Mouse (Mus musculus) liver, embryonic 12.5 days (tissue): ENCODE measurements around the gene Scube1. TPM values are rescaled to one million over a fixed set of nuclear protein-coding genes. Genes with fewer than 3 reads are reported as not detected.

ENCODE experiments used
- ATAC-seq: fragments of 200-750 bp; cut with Nextera tagmentation; 2 replicates; pipeline ENCODE4 v1.8.0; 2017; ENCODE audit warnings: moderate number of reproducible peaks, mild to moderate bottlenecking, moderate library complexity
- H3K27ac ChIP-seq: fragments of 300-500 bp; sonication (generic); 2 replicates; pipeline ENCODE4 v1.5.1; 2016; ENCODE audit warnings: mild to moderate bottlenecking
- H3K27me3 ChIP-seq: fragments of 300-500 bp; sonication (generic); replicated peaks from 2 replicates; pipeline ENCODE4 v1.6.1; 2016; ENCODE audit warnings: mild to moderate bottlenecking, moderate library complexity
- H3K36me3 ChIP-seq: fragments of 300-500 bp; sonication (generic); 2 replicates; pipeline ENCODE4 v1.6.1; 2016; ENCODE audit warnings: mild to moderate bottlenecking, moderate library complexity
- H3K4me1 ChIP-seq: fragments of 300-500 bp; sonication (generic); 2 replicates; pipeline ENCODE4 v1.6.1; 2016
- H3K4me2 ChIP-seq: fragments of 300-500 bp; sonication (generic); 2 replicates; pipeline ENCODE4 v1.6.1; 2016; ENCODE audit warnings: mild to moderate bottlenecking, moderate library complexity
- H3K4me3 ChIP-seq: fragments of 300-500 bp; sonication (generic); 2 replicates; pipeline ENCODE4 v1.5.1; 2016; ENCODE audit warnings: mild to moderate bottlenecking, moderate library complexity
- H3K9ac ChIP-seq: fragments of 300-500 bp; sonication (generic); 2 replicates; pipeline ENCODE4 v1.6.1; 2016; ENCODE audit warnings: mild to moderate bottlenecking, moderate library complexity
- H3K9me3 ChIP-seq: fragments of 300-500 bp; sonication (generic); replicated peaks from 2 replicates; pipeline ENCODE4 v1.6.1; 2016; ENCODE audit warnings: mild to moderate bottlenecking, moderate library complexity
- WGBS: fragments of 180-500 bp; shearing (Covaris S2); methylation state at CpG from one replicate; pipeline ENCODE4 v1.1.7; 2016; ENCODE audit not compliant: insufficient replicate concordance; 5-methylcytosine and 5-hydroxymethylcytosine counted together
- polyA plus RNA-seq: library from polyadenylated mRNA; unstranded; fragments of >200 nt; fragmentation: Nextera tagmentation; extraction: Ambion mirVana; gene quantifications from 2 replicates; pipeline ENCODE4 v1.2.1, GENCODE M21; 2016

The Scube1 gene
- polyA plus RNA-seq, 1 experiment from 2014 or later: 0.50 TPM

DNA sequence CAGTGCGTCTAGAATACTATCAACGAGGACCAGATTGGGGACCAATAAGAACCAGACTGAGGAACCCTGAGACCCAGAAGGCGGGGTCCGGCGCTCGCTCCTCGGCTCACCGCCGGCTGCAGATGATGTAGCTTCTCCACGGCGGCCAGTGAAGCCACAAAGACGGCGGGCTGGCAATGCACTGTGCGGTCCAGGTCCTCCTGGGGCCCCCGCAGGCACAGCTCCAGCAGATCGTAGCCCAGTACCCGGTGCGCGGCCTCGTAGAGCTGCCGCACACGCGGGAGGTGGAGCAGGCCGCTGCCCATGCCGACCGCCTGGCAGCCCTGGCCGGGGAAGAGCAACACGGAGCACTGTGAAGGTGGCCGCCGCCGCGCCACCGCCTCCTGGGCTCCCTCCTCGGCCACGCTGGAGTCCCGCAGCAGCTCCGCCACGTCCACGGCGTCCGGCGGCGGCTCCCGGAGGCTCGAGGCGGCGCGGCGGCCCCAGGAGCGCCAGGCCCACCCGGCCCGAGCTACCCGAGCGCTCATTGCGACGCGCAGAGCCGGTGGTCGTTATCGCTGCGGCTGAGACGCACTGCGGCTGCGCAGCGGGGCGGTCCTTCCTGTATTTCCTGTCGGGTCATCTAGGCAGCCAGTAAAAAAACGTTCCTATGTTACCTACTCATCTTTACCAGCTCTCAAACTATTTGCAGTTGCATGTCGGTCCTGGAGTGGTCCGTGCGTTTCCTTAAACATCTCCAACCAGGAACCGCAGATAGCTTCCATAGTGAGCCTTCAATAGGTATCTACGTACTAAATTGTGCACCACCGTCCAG is 169.5 kb downstream of the Scube1 start:
- H3K27me3 ChIP-seq: no peaks in the 10 kb centered on the region
- peak overlapping the region; percentile 93 for H3K27ac ChIP-seq
- H3K36me3 ChIP-seq: peaks cover 28% of the 10 kb centered on the region
- H3K4me2 ChIP-seq: peak overlapping the region; percentile 90
- peak overlapping the region; percentile 90 for H3K4me3 ChIP-seq
- peak overlapping the region; percentile 97 for H3K9ac ChIP-seq
- peaks cover 16% of the 10 kb centered on the region for H3K4me1 ChIP-seq
- peak; percentile 90 for ATAC-seq
- under 1% methylated on average over 74 of the region's 74 CpGs for WGBS
- no peaks in the 10 kb centered on the region for H3K9me3 ChIP-seq

Other genes starting within 250 kb of the Scube1 start
- gene Ttll1, start 214.1 kb downstream of the Scube1 start, polyA plus RNA-seq: 9.6 and 10.0 TPM in 2 replicates
- 2.2 and 2.7 TPM in 2 replicates for gene Bik, start 198.2 kb downstream of the Scube1 start, polyA plus RNA-seq
- gene Tspo, start 161.4 kb downstream of the Scube1 start, polyA plus RNA-seq: 186 and 192 TPM in 2 replicates
- gene Mcat, start 161.2 kb downstream of the Scube1 start, polyA plus RNA-seq: 27.1 and 28.1 TPM in 2 replicates
- 62.7 and 64.0 TPM in 2 replicates for gene Ttll12, start 129.9 kb downstream of the Scube1 start, polyA plus RNA-seq
- 0.10 and 0.11 TPM in 2 replicates for gene Mpped1, start 54.4 kb upstream of the Scube1 start, polyA plus RNA-seq